Mouse (Mus musculus) stomach, embryonic 15.5 days (tissue): ENCODE data around the gene Prim1. TPM values are rescaled to one million over a fixed set of nuclear protein-coding genes. Genes with fewer than 3 reads are reported as not detected.
"Not testable (repeated sequence)": the region's sequence is repeated elsewhere in the genome, so short reads cannot be mapped to it uniquely, and the experiment has no call there.

ENCODE experiments used
- ATAC-seq: fragments of 200-750 bp; cut with Nextera tagmentation; 2 replicates; pipeline ENCODE4 v1.8.0; 2017; ENCODE audit warnings: low read depth, moderate number of reproducible peaks, moderate TSS enrichment; ENCODE audit not compliant: insufficient read depth, low FRiP score
- H3K27ac ChIP-seq: fragments of 300-500 bp; sonication (generic); 2 replicates; pipeline ENCODE4 v1.5.1; 2015; ENCODE audit warnings: mild to moderate bottlenecking, inconsistent platforms
- H3K27me3 ChIP-seq: fragments of 300-500 bp; sonication (generic); replicated peaks from 2 replicates; pipeline ENCODE4 v1.6.1; 2015; ENCODE audit warnings: inconsistent platforms
- H3K36me3 ChIP-seq: fragments of 300-500 bp; sonication (generic); 2 replicates; pipeline ENCODE4 v1.6.1; 2015; ENCODE audit warnings: inconsistent platforms
- H3K4me1 ChIP-seq: fragments of 300-500 bp; sonication (generic); 2 replicates; pipeline ENCODE4 v1.6.1; 2015; ENCODE audit warnings: inconsistent platforms
- H3K4me2 ChIP-seq: fragments of 300-500 bp; sonication (generic); 2 replicates; pipeline ENCODE4 v1.6.1; 2015; ENCODE audit warnings: mild to moderate bottlenecking, inconsistent platforms
- H3K4me3 ChIP-seq: fragments of 300-500 bp; sonication (generic); replicated peaks from 2 replicates; pipeline ENCODE4 v1.5.1; 2015; ENCODE audit warnings: inconsistent platforms
- H3K9ac ChIP-seq: fragments of 300-500 bp; sonication (generic); 2 replicates; pipeline ENCODE4 v1.6.1; 2015; ENCODE audit warnings: inconsistent platforms
- H3K9me3 ChIP-seq: fragments of 300-500 bp; sonication (generic); 2 replicates; pipeline ENCODE4 v1.6.1; 2016; ENCODE audit warnings: inconsistent platforms
- WGBS: fragments of 180-500 bp; shearing (Covaris S2); methylation state at CpG from one replicate; pipeline ENCODE4 v1.1.7; 2015; 5-methylcytosine and 5-hydroxymethylcytosine counted together
- polyA plus RNA-seq: library from polyadenylated mRNA; unstranded; fragments of >200 nt; fragmentation: Nextera tagmentation; extraction: Ambion mirVana; gene quantifications from 2 replicates; pipeline ENCODE4 v1.2.1, GENCODE M21; 2015

The Prim1 gene
- polyA plus RNA-seq, 1 experiment from 2014 or later: 69.9 TPM

GRCm38 (mm10) chr10:128058601-128059151, 43.7 kb downstream of the Prim1 start, which contains the start of gene Ptges3:
Ptges3 (plus strand) TSS chr10:128058954.
- 0% methylated on average over 70 of the region's 72 CpGs for WGBS
- peak within 1 kb of the TSS; percentile 99 for H3K27ac ChIP-seq
- peak; percentile 92 for ATAC-seq

GRCm38 (mm10) chr10:128059207-128059981, 44.4 kb downstream of the Prim1 start:
- peak overlapping the region; percentile 97 for H3K9ac ChIP-seq
- peak; percentile 53 for ATAC-seq
- H3K27ac ChIP-seq: peak overlapping the region; percentile 99
- H3K4me2 ChIP-seq: peak overlapping the region; percentile 65
- WGBS: under 1% methylated on average over 61 of the region's 62 CpGs
- H3K36me3 ChIP-seq: 0 out of 2 replicates have a peak, but pooled peaks cover 3% of the 10 kb centered on the region
- peak overlapping the region; percentile 93 for H3K4me3 ChIP-seq
- no peaks in the 10 kb centered on the region for H3K27me3 ChIP-seq
- no peaks in the 10 kb centered on the region for H3K9me3 ChIP-seq
- 0 out of 2 replicates have a peak, but pooled peaks cover 5% of the 10 kb centered on the region for H3K4me1 ChIP-seq

More at GRCm38 (mm10) chr10:128058601-128059151, 43.7 kb downstream of the Prim1 start, which contains the start of gene Ptges3:
- Histone ChIP-seq H3K9ac (peak within 1 kb of the TSS; percentile 97), H3K4me2 (peak within 1 kb of the TSS; percentile 81), H3K9me3 (no peaks in the 10 kb centered on the region), H3K4me1 (0 out of 2 replicates have a peak, but pooled peaks cover 5% of the 10 kb centered on the region), H3K27me3 (no peaks in the 10 kb centered on the region), H3K36me3 (0 out of 2 replicates have a peak, but pooled peaks cover 3% of the 10 kb centered on the region), H3K4me3 (peak within 1 kb of the TSS; percentile 93)

GRCm38 (mm10) chr10:128061109-128061508, 46.1 kb downstream of the Prim1 start:
- Histone ChIP-seq H3K4me2 (peak overlapping the region; percentile 65), H3K4me1 (0 out of 2 replicates have a peak, but pooled peaks cover 5% of the 10 kb centered on the region), H3K9me3 (no peaks in the 10 kb centered on the region), H3K27me3 (no peaks in the 10 kb centered on the region), H3K36me3 (peaks cover 7% of the 10 kb centered on the region; the same call in 1 of the 2 replicates), H3K9ac (peak overlapping the region; percentile 1; the same call in 1 of the 2 replicates), H3K27ac (no peak overlapping the region), H3K4me3 (peak overlapping the region; percentile 93)
- no peak for ATAC-seq
- WGBS: 89% methylated on average over 5 of the region's 5 CpGs

GRCm38 (mm10) chr10:128062221-128062989, 47.4 kb downstream of the Prim1 start:
- H3K4me2 ChIP-seq: no peak overlapping the region
- ATAC-seq: no peak
- no peaks in the 10 kb centered on the region for H3K9me3 ChIP-seq
- no peak overlapping the region for H3K27ac ChIP-seq
- H3K36me3 ChIP-seq: peaks cover 7% of the 10 kb centered on the region; the same call in 1 of the 2 replicates
- no peak overlapping the region for H3K9ac ChIP-seq
- no peaks in the 10 kb centered on the region for H3K27me3 ChIP-seq
- no peak overlapping the region for H3K4me3 ChIP-seq
- H3K4me1 ChIP-seq: 0 out of 2 replicates have a peak, but pooled peaks cover 5% of the 10 kb centered on the region
- 90% methylated on average over 6 of the region's 6 CpGs for WGBS

- Histone ChIP-seq H3K9ac (no peak overlapping the region), H3K4me2 (no peak overlapping the region), H3K4me1 (no peaks in the 10 kb centered on the region), H3K27me3 (no peaks in the 10 kb centered on the region), H3K4me3 (no peak overlapping the region), H3K27ac (no peak overlapping the region), H3K9me3 (no peaks in the 10 kb centered on the region), H3K36me3 (peaks cover 25% of the 10 kb centered on the region)
- WGBS: 86% methylated on average over 5 of the region's 5 CpGs
- no peak for ATAC-seq
These were observed 51.1 kb downstream of the Prim1 start for GRCm38 (mm10) chr10:128066072-128066471.

GRCm38 (mm10) chr10:128069201-128069600, 54.2 kb downstream of the Prim1 start:
- H3K27ac ChIP-seq: no peak overlapping the region
- no peaks in the 10 kb centered on the region for H3K9me3 ChIP-seq
- WGBS: 86% methylated on average over 4 of the region's 4 CpGs
- no peaks in the 10 kb centered on the region for H3K27me3 ChIP-seq
- ATAC-seq: no peak
- no peak overlapping the region for H3K4me2 ChIP-seq
- no peaks in the 10 kb centered on the region for H3K4me1 ChIP-seq
- H3K4me3 ChIP-seq: no peak overlapping the region
- H3K9ac ChIP-seq: no peak overlapping the region
- peaks cover 43% of the 10 kb centered on the region for H3K36me3 ChIP-seq

- peaks cover 40% of the 10 kb centered on the region for H3K36me3 ChIP-seq
- H3K4me2 ChIP-seq, H3K4me1 ChIP-seq, H3K27ac ChIP-seq, H3K9ac ChIP-seq, ATAC-seq, H3K4me3 ChIP-seq, H3K27me3 ChIP-seq, H3K9me3 ChIP-seq: not testable (repeated sequence)
- WGBS: 97% methylated on average over 2 of the region's 2 CpGs
These were observed 55.5 kb downstream of the Prim1 start for GRCm38 (mm10) chr10:128070432-128070831.

- not testable (repeated sequence) for H3K4me3 ChIP-seq, H3K9ac ChIP-seq, H3K9me3 ChIP-seq, H3K4me2 ChIP-seq, H3K27me3 ChIP-seq, H3K4me1 ChIP-seq, ATAC-seq, H3K27ac ChIP-seq
- H3K36me3 ChIP-seq: peaks cover 17% of the 10 kb centered on the region
- 77% methylated on average over 5 of the region's 5 CpGs for WGBS
These were observed 63.3 kb downstream of the Prim1 start for GRCm38 (mm10) chr10:128078269-128078668.

Other genes with a start within 250 kb of the Prim1 start
- gene Rdh9, start 238.8 kb upstream of the Prim1 start, polyA plus RNA-seq: 0.10 and 0.18 TPM in 2 replicates
- not detected in 2 replicates for gene Rdh16, start 214.0 kb upstream of the Prim1 start, polyA plus RNA-seq
- gene Rdh19, start 165.2 kb upstream of the Prim1 start, polyA plus RNA-seq: not detected in 2 replicates
- not detected in 2 replicates for gene Rdh16f2, start 148.7 kb upstream of the Prim1 start, polyA plus RNA-seq
- 0.35 and 0.37 TPM in 2 replicates for gene Rdh7, start 126.4 kb upstream of the Prim1 start, polyA plus RNA-seq
- gene Sdr9c7, start 116.7 kb upstream of the Prim1 start, polyA plus RNA-seq: 0.85 and 1.2 TPM in 2 replicates
- not detected in 2 replicates for gene Hsd17b6, start 7.6 kb upstream of the Prim1 start, polyA plus RNA-seq
- 639 and 789 TPM in 2 replicates for gene Naca, start 20.4 kb downstream of the Prim1 start, polyA plus RNA-seq
- 522 and 529 TPM in 2 replicates for gene Ptges3, start 43.8 kb downstream of the Prim1 start, polyA plus RNA-seq
- gene Atp5b, start 68.1 kb downstream of the Prim1 start, polyA plus RNA-seq: 2,393 and 2,495 TPM in 2 replicates
- 10.1 and 11.7 TPM in 2 replicates for gene Baz2a, start 76.4 kb downstream of the Prim1 start, polyA plus RNA-seq
- gene Rbms2, start 165.1 kb downstream of the Prim1 start, polyA plus RNA-seq: 27.3 and 29.8 TPM in 2 replicates
- gene Gls2, start 179.3 kb downstream of the Prim1 start, polyA plus RNA-seq: 4.3 and 5.2 TPM in 2 replicates
- gene Spryd4, start 196.6 kb downstream of the Prim1 start, polyA plus RNA-seq: 31.1 and 34.6 TPM in 2 replicates
- gene Mip, start 210.7 kb downstream of the Prim1 start, polyA plus RNA-seq: 0.14 TPM in 1 of 2 replicates, not detected in the other
- gene Timeless, start 216.9 kb downstream of the Prim1 start, polyA plus RNA-seq: 43.7 and 46.4 TPM in 2 replicates
- gene Apon, start 238.9 kb downstream of the Prim1 start, polyA plus RNA-seq: 0.24 and 0.55 TPM in 2 replicates